Mouse (Mus musculus) MEL (cell line): ENCODE results near the gene Olfr961. TPM values are rescaled to one million over a fixed set of nuclear protein-coding genes. Genes with fewer than 3 reads are reported as not detected.

ENCODE experiments used
- DNase-seq: peaks from one replicate; pipeline ENCODE4 v3.0.0; 2011; ENCODE audit warnings: low read depth, low spot score
- H3K27ac ChIP-seq: 2 replicates; pipeline ENCODE4 v1.5.1; 2012; ENCODE audit warnings: low read depth, mild to moderate bottlenecking, control low read depth, low read length, moderate library complexity; ENCODE audit not compliant: control insufficient read depth
- H3K27me3 ChIP-seq, 2 experiments: fragments of 150-350 bp in 1 of 2; sonication (generic) in 1 of 2; 2 replicates each; pipeline ENCODE4 v1.6.1; 2012; ENCODE audit warnings: low read length in 2 of 2, mild to moderate bottlenecking in 2 of 2, improper control_type of control experiment in 1 of 2, moderate library complexity in 1 of 2; ENCODE audit not compliant: insufficient read depth in 2 of 2, control insufficient read depth in 1 of 2
- H3K36me3 ChIP-seq, 2 experiments: 2 replicates each; pipeline ENCODE4 v1.6.1; 2012 to 2014; ENCODE audit warnings: low read length in 2 of 2, improper control_type of control experiment in 1 of 2, inconsistent platforms in 1 of 2, mild to moderate bottlenecking in 1 of 2; ENCODE audit not compliant: insufficient read depth in 2 of 2, control insufficient read depth in 1 of 2
- H3K4me1 ChIP-seq, 2 experiments: fragments of 150-350 bp in 1 of 2; sonication (generic) in 1 of 2; 2 replicates each; pipeline ENCODE4 v1.6.1; 2012; ENCODE audit warnings: low read length in 2 of 2, improper control_type of control experiment in 1 of 2, mild to moderate bottlenecking in 1 of 2; ENCODE audit not compliant: insufficient read depth in 2 of 2, control insufficient read depth in 1 of 2
- H3K4me3 ChIP-seq, 2 experiments: fragments of 150-350 bp in 1 of 2; sonication (generic) in 1 of 2; 2 replicates each; pipeline ENCODE4 v1.5.1; 2012; ENCODE audit warnings: low read depth in 2 of 2, low read length in 2 of 2, mild to moderate bottlenecking in 2 of 2, moderate library complexity in 2 of 2, control low read depth in 1 of 2, improper control_type of control experiment in 1 of 2; ENCODE audit not compliant: control insufficient read depth in 1 of 2, insufficient read depth in 1 of 2
- H3K79me2 ChIP-seq: 2 replicates; pipeline ENCODE4 v1.6.1; 2012; ENCODE audit warnings: mild to moderate bottlenecking, low read length, moderate library complexity; ENCODE audit not compliant: control insufficient read depth, poor library complexity, insufficient read depth
- H3K9ac ChIP-seq: 2 replicates; pipeline ENCODE4 v1.6.1; 2012; ENCODE audit warnings: low read depth, mild to moderate bottlenecking, control low read depth, low read length, moderate library complexity; ENCODE audit not compliant: control insufficient read depth, poor library complexity, severe bottlenecking
- H3K9me3 ChIP-seq: fragments of 150-350 bp; sonication (generic); replicated peaks from 2 replicates; pipeline ENCODE4 v1.6.1; 2012; ENCODE audit warnings: mild to moderate bottlenecking, low read length, improper control_type of control experiment, moderate library complexity; ENCODE audit not compliant: insufficient read depth
- BHLHE40 ChIP-seq: IDR thresholded peaks from 2 replicates; pipeline ENCODE4 v1.6.1; 2012; ENCODE audit warnings: low read depth, mild to moderate bottlenecking, inconsistent platforms, low read length, improper control_type of control experiment, borderline replicate concordance
- CHD1 ChIP-seq: IDR thresholded peaks from 2 replicates; pipeline ENCODE4 v1.6.1; 2012; ENCODE audit warnings: low read depth, mild to moderate bottlenecking, inconsistent platforms, low read length, improper control_type of control experiment
- CTCF ChIP-seq, 3 experiments: IDR thresholded peaks in 2 of 3; conservative IDR thresholded peaks in 1 of 3; 2 replicates each; pipeline ENCODE4 v1.5.1; 2011 to 2012; ENCODE audit warnings: low read length in 3 of 3, low read depth in 2 of 3, mild to moderate bottlenecking in 2 of 3, improper control_type of control experiment in 1 of 3, inconsistent platforms in 1 of 3, mixed read lengths in 1 of 3, moderate library complexity in 1 of 3; ENCODE audit not compliant: control insufficient read depth in 1 of 3, insufficient read depth in 1 of 3, poor library complexity in 1 of 3, severe bottlenecking in 1 of 3
- E2F4 ChIP-seq: IDR thresholded peaks from 2 replicates; pipeline ENCODE4 v1.6.1; 2011; ENCODE audit warnings: low read depth, low read length, improper control_type of control experiment, borderline replicate concordance
- JUND ChIP-seq: IDR thresholded peaks from 2 replicates; pipeline ENCODE4 v1.6.1; 2011; ENCODE audit warnings: low read depth, mild to moderate bottlenecking, improper control_type of control experiment, low read length
- KAT2A ChIP-seq: conservative IDR thresholded peaks from 2 replicates; pipeline ENCODE4 v1.6.1; 2012; ENCODE audit warnings: low read depth, low read length, improper control_type of control experiment, inconsistent platforms
- MAX ChIP-seq: IDR thresholded peaks from 2 replicates; pipeline ENCODE4 v1.6.1; 2011; ENCODE audit warnings: low read length, improper control_type of control experiment
- MAZ ChIP-seq: IDR thresholded peaks from 2 replicates; pipeline ENCODE4 v1.6.1; 2012; ENCODE audit warnings: low read depth, mild to moderate bottlenecking, inconsistent platforms, low read length, improper control_type of control experiment
- NELFE ChIP-seq: IDR thresholded peaks from 2 replicates; pipeline ENCODE4 v1.6.1; 2011; ENCODE audit warnings: low read depth, low read length, improper control_type of control experiment
- POLR2AphosphoS5 ChIP-seq: IDR thresholded peaks from 2 replicates; pipeline ENCODE4 v1.6.1; 2012; ENCODE audit warnings: low read depth, borderline replicate concordance, mild to moderate bottlenecking, inconsistent platforms, low read length, moderate library complexity, mixed read lengths
- RAD21 ChIP-seq: IDR thresholded peaks from 2 replicates; pipeline ENCODE4 v1.6.1; 2011; ENCODE audit warnings: mild to moderate bottlenecking, low read depth, low read length, improper control_type of control experiment
- USF2 ChIP-seq, 2 experiments: IDR thresholded peaks; 2 replicates each; pipeline ENCODE4 v1.6.1; 2011 to 2012; ENCODE audit warnings: improper control_type of control experiment in 2 of 2, low read length in 2 of 2, borderline replicate concordance in 1 of 2, inconsistent platforms in 1 of 2, low read depth in 1 of 2, mild to moderate bottlenecking in 1 of 2; ENCODE audit not compliant: insufficient read depth in 1 of 2
- ZMIZ1 ChIP-seq: IDR thresholded peaks from 2 replicates; pipeline ENCODE4 v1.6.1; 2012; ENCODE audit warnings: low read depth, mild to moderate bottlenecking, inconsistent platforms, low read length, improper control_type of control experiment, moderate library complexity
- polyA plus RNA-seq, 2 experiments: library from polyadenylated mRNA; stranded (reverse) in 1 of 2; unstranded in 1 of 2; fragments of >175 nt in 1 of 2; fragments of >200 nt in 1 of 2; gene quantifications; 2 replicates each; pipeline versions ENCODE4 v1.2.1 to v1.2.4; 2012; ENCODE audit warnings: low replicate concordance in 2 of 2, low read depth in 1 of 2; ENCODE audit not compliant: insufficient read length in 2 of 2, insufficient read depth in 1 of 2, missing spikeins in 1 of 2
- total RNA-seq: library from RNA; depleted of rRNA; stranded (reverse); fragments of 300-350 nt; gene quantifications from 2 replicates; pipeline ENCODE4 v1.2.3, GENCODE M21; 2012

The Olfr961 gene
- total and polyA plus RNA-seq, 3 experiments = not detected

DNA sequence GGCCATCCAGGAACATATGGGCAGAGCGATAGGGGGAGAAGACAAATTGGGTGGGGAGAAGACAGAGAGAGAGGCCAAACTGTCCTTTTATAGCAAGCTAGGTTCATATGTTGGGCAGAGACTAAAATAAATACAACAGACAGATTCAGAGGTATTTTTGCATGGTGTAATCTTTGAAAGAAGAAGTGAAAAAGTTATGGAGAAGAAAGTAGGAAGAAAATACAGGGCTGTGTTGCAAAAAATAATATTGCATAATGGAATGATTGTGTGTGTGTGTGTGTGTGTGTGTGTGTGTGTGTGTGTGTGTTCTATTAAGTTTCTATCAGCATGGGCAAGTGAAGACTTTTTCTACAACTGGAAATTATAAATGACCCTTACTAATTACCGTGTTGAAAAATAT, 15.8 kb upstream of the Olfr961 start:
- no peak for DNase-seq
- Histone ChIP-seq H3K9me3 (no peaks in the 10 kb centered on the region), H3K4me1 (no peaks in the 10 kb centered on the region), H3K27me3 (no peaks in the 10 kb centered on the region), H3K27ac (no peak overlapping the region), H3K9ac (no peak overlapping the region), H3K4me3 (no peak overlapping the region), H3K79me2 (no peaks in the 10 kb centered on the region), H3K36me3 (no peaks in the 10 kb centered on the region)
- TF ChIP-seq NELFE (no peak), JUND (no peak), MAZ (no peak), E2F4 (no peak), POLR2AphosphoS5 (no peak), KAT2A (no peak), ZMIZ1 (no peak), USF2 (IDR thresholded peaks at IDR 0.05; ENCODE audit: borderline replicate concordance in 1 of 2, insufficient read depth in 1 of 2, low read depth in 1 of 2, low read length in 2 of 2) (no peak), CTCF (IDR thresholded peaks at IDR 0.05 in 2 of 3, conservative IDR thresholded peaks at IDR 0.05 in 1 of 3; ENCODE audit: control insufficient read depth in 1 of 3, insufficient read depth in 1 of 3, low read depth in 2 of 3, low read length in 3 of 3, poor library complexity in 1 of 3, severe bottlenecking in 1 of 3) (no peak), CHD1 (no peak), MAX (no peak)

DNA sequence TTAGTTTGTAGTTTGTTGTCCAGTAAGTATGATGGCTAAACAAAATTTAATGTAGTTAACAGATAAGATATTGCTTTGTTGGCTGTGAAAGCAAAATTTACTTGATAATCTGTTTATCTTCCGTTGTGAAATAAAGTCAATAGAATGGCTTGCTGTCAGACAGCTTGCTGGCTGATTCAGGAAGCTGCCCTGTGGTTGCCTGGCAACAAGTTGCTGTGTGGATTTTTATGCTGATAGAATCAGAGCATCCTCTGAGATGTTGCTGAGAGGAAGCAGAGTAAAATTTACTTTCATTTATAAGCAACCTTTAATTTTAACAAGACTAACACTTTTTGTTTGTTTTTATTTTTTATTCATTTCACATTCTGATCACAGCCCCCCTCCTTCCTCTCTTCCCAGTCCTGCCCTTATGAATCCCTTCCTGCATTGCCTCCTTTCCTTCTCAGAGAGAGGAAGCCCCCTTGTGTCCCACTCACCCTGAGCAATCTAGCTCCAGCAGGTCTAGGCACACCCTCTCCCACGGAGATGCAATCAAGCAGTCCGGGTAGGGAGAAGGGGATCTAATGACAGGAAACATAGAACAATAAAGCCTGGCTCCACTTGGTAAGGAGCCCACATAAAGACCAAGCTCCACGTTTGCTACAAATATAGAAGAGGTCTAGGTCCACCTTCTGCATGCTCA, 10.8 kb upstream of the Olfr961 start:
- no peak for DNase-seq
- Histone ChIP-seq H3K4me1 (no peaks in the 10 kb centered on the region), H3K79me2 (no peaks in the 10 kb centered on the region), H3K9me3 (no peaks in the 10 kb centered on the region), H3K4me3 (no peak overlapping the region), H3K9ac (no peak overlapping the region), H3K27me3 (no peaks in the 10 kb centered on the region), H3K36me3 (no peaks in the 10 kb centered on the region), H3K27ac (no peak overlapping the region)
- no peak for TF ChIP-seq BHLHE40
- TF ChIP-seq RAD21 = no peak

DNA sequence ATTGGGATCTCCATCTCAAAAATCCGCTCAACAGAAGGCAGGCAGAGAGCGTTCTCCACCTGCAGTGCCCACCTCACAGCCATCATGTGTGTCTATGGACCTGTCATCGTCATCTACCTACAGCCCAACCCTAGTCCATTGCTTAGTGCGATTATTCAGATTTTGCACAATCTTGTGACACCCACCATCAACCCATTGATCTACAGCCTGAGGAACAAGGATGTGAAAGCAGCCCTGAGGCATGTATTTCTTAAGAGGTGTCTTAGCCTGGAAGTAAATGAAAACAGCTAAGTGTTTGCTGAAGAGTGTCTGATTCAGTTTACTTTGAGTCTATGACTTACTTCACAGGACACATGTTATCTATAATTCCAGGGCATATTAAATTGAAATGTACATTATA, 2.5 kb downstream of the Olfr961 start:
- Histone ChIP-seq H3K9me3 (no peaks in the 10 kb centered on the region), H3K4me1 (no peaks in the 10 kb centered on the region), H3K9ac (no peak overlapping the region), H3K36me3 (no peaks in the 10 kb centered on the region), H3K4me3 (no peak overlapping the region), H3K79me2 (no peaks in the 10 kb centered on the region), H3K27me3 (no peaks in the 10 kb centered on the region), H3K27ac (no peak overlapping the region)
- TF ChIP-seq NELFE (no peak), CTCF (IDR thresholded peaks at IDR 0.05 in 2 of 3, conservative IDR thresholded peaks at IDR 0.05 in 1 of 3; ENCODE audit: control insufficient read depth in 1 of 3, insufficient read depth in 1 of 3, low read depth in 2 of 3, low read length in 3 of 3, poor library complexity in 1 of 3, severe bottlenecking in 1 of 3) (no peak), ZMIZ1 (no peak)
- DNase-seq = no peak
